Mouse (Mus musculus): ENCODE measurements around the gene Fastkd1.
"Not testable (repeated sequence)": the region's sequence is repeated elsewhere in the genome, so short reads cannot be mapped to it uniquely, and the experiment has no call there.

Gene Fastkd1

GRCm38 (mm10) chr2:69712981-69713625, at the start of gene Fastkd1:
Fastkd1 (minus strand) TSS chr2:69713516.
- DNase-seq (ENCODE audit: low read depth in 2 of 2, low spot score in 2 of 2) = peak; percentile 56 to 66

- DNase-seq (ENCODE audit: low read depth in 2 of 2, low spot score in 2 of 2) = no peak
These were observed 47.7 kb upstream of the Fastkd1 start for GRCm38 (mm10) chr2:69760980-69761379.

- DNase-seq (ENCODE audit: low read depth in 2 of 2, low spot score in 2 of 2) = no peak
These were observed 31.8 kb upstream of the Fastkd1 start for GRCm38 (mm10) chr2:69745091-69745490.

GRCm38 (mm10) chr2:69723519-69723825, 10.2 kb upstream of the Fastkd1 start:
- DNase-seq (ENCODE audit: low read depth in 2 of 2, low spot score in 2 of 2) = no peak

GRCm38 (mm10) chr2:69722650-69723518, 9.6 kb upstream of the Fastkd1 start:
- DNase-seq (ENCODE audit: low read depth in 2 of 2, low spot score in 2 of 2) = peak; percentile 80 to 87

GRCm38 (mm10) chr2:69722273-69722649, 8.9 kb upstream of the Fastkd1 start, which contains the start of gene Ppig:
Ppig (plus strand) TSS chr2:69722545.
- no peak for DNase-seq (ENCODE audit: low read depth in 2 of 2, low spot score in 2 of 2)

GRCm38 (mm10) chr2:69719121-69719520, 5.8 kb upstream of the Fastkd1 start:
- DNase-seq (ENCODE audit: low read depth in 2 of 2, low spot score in 2 of 2) = no peak

GRCm38 (mm10) chr2:69716483-69716882, 3.2 kb upstream of the Fastkd1 start:
- DNase-seq (ENCODE audit: low read depth in 2 of 2, low spot score in 2 of 2) = no peak

- no peak for DNase-seq (ENCODE audit: low read depth in 2 of 2, low spot score in 2 of 2)
These were observed 810 bp upstream of the Fastkd1 start for GRCm38 (mm10) chr2:69714126-69714525.

- DNase-seq (ENCODE audit: low read depth in 2 of 2, low spot score in 2 of 2) = no peak
These were observed 304 bp upstream of the Fastkd1 start for GRCm38 (mm10) chr2:69713626-69714014.

GRCm38 (mm10) chr2:69712171-69712570, 1.1 kb downstream of the Fastkd1 start:
- DNase-seq (ENCODE audit: low read depth in 2 of 2, low spot score in 2 of 2) = no peak

GRCm38 (mm10) chr2:69700446-69700845, 12.9 kb downstream of the Fastkd1 start:
- no peak for DNase-seq (ENCODE audit: low read depth in 2 of 2, low spot score in 2 of 2)

- DNase-seq (ENCODE audit: low read depth in 2 of 2, low spot score in 2 of 2) = no peak
These were observed 19.8 kb downstream of the Fastkd1 start for GRCm38 (mm10) chr2:69693501-69693900.

- no peak for DNase-seq (ENCODE audit: low read depth in 2 of 2, low spot score in 2 of 2)
These were observed 22.5 kb downstream of the Fastkd1 start for GRCm38 (mm10) chr2:69690843-69691242.

- DNase-seq (ENCODE audit: low read depth in 2 of 2, low spot score in 2 of 2) = no peak
These were observed 23.1 kb downstream of the Fastkd1 start for GRCm38 (mm10) chr2:69690214-69690613.

GRCm38 (mm10) chr2:69684488-69684887, 28.8 kb downstream of the Fastkd1 start:
- no peak for DNase-seq (ENCODE audit: low read depth in 2 of 2, low spot score in 2 of 2)

GRCm38 (mm10) chr2:69683036-69683805, 30.1 kb downstream of the Fastkd1 start:
- DNase-seq (ENCODE audit: low read depth in 2 of 2, low spot score in 2 of 2) = no peak

- no peak for DNase-seq (ENCODE audit: low read depth in 2 of 2, low spot score in 2 of 2)
These were observed 31.4 kb downstream of the Fastkd1 start for GRCm38 (mm10) chr2:69681931-69682330.

- DNase-seq (ENCODE audit: low read depth in 2 of 2, low spot score in 2 of 2) = no peak
These were observed 33.3 kb downstream of the Fastkd1 start for GRCm38 (mm10) chr2:69679990-69680389.

GRCm38 (mm10) chr2:69677215-69677614, 36.1 kb downstream of the Fastkd1 start:
- DNase-seq (ENCODE audit: low read depth in 2 of 2, low spot score in 2 of 2) = not testable (repeated sequence)

GRCm38 (mm10) chr2:69676713-69677112, 36.6 kb downstream of the Fastkd1 start:
- peak in 1 of 2 experiments; percentile 5 for DNase-seq (ENCODE audit: low read depth in 2 of 2, low spot score in 2 of 2)

GRCm38 (mm10) chr2:69675266-69675665, 38.0 kb downstream of the Fastkd1 start:
- DNase-seq (ENCODE audit: low read depth in 2 of 2, low spot score in 2 of 2) = no peak
